Mouse (Mus musculus) layer of hippocampus, adult 2 months (tissue): ENCODE measurements at regions not wholly inside any gene's neighbourhood (a gene's known extent, or its start where the extent isn't known, plus 50 kb on each side); places are given as distances from the start of the nearest gene placed in this dataset.

ENCODE experiments used
- DNase-seq, 2 experiments: peaks; one replicate each; pipeline ENCODE4 v3.0.0; 2022; ENCODE audit warnings: low spot score in 2 of 2
- H3K27ac ChIP-seq: fragments of 200-600 bp; 2 replicates; pipeline ENCODE4 v1.8.1; 2022
- H3K4me3 ChIP-seq: fragments of 200-600 bp; 2 replicates; pipeline ENCODE4 v1.8.1; 2022; ENCODE audit warnings: mild to moderate bottlenecking
- CTCF ChIP-seq: fragments of 200-600 bp; conservative IDR thresholded peaks from 2 replicates; pipeline ENCODE4 v1.8.1; 2022; ENCODE audit warnings: antibody characterized with exemption, mild to moderate bottlenecking, moderate library complexity

- no peak overlapping the region for H3K27ac ChIP-seq
- H3K4me3 ChIP-seq = no peak overlapping the region
- TF ChIP-seq CTCF = no peak
- no peak for DNase-seq
These were observed 71.4 kb upstream of the Gypa start for GRCm38 (mm10) chr8:80422190-80422589.

GRCm38 (mm10) chr8:80416121-80416520 is 77.5 kb upstream of the Gypa start:
- no peak for DNase-seq
- Histone ChIP-seq H3K27ac (no peak overlapping the region), H3K4me3 (no peak overlapping the region)
- no peak for TF ChIP-seq CTCF

- no peak for TF ChIP-seq CTCF
- Histone ChIP-seq H3K4me3 (no peak overlapping the region), H3K27ac (no peak overlapping the region)
- no peak for DNase-seq
These were observed 93.9 kb upstream of the Gypa start for GRCm38 (mm10) chr8:80399594-80400207.

DNA sequence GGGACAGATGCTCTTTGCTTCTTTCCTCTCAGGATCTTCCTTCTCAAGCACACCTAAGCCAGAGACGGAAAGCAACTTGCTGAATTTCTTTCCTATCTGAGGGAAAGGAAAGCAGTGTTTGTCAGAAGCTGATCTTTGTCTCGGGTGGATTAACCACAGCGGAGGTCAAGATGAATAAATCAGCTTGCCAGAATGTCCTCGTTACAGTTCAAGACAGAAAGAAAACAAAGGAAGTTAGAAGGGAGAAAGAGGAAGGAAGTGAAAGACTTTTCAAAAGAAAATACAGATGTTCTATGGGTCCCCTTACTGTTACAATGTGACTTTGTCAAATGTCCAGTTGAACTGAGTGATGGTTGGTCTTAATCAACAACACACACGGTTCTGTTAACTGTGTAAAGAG is 98.6 kb upstream of the Gypa start:
- TF ChIP-seq CTCF = no peak
- no peak for DNase-seq
- no peak overlapping the region for H3K4me3 ChIP-seq
- H3K27ac ChIP-seq = no peak overlapping the region

DNA sequence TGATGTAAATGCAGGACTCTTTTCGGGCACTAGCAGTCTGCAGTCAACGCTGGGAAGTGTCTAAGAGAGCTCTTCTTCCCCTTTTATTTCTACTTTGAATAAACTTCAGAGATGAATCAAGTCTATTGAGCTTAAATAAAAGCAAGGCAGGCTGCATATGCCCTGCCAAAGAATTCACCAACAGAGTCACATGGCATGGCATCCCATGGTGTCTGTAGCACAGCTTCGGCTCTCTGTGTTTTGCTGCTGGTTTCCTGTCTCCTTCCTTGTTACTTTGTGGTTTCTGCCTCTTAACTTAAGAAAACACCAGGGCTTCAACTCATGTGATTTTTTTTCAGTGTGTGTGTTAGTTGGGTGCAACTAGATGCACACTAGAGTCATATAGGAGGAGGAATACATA is 100.5 kb upstream of the Gypa start:
- DNase-seq = no peak
- Histone ChIP-seq H3K27ac (no peak overlapping the region), H3K4me3 (no peak overlapping the region)
- TF ChIP-seq CTCF = no peak

- Histone ChIP-seq H3K27ac (no peak overlapping the region), H3K4me3 (no peak overlapping the region)
- no peak for DNase-seq
- TF ChIP-seq CTCF = no peak
These were observed 124.4 kb upstream of the Gypa start for GRCm38 (mm10) chr8:80369221-80369620.

DNA sequence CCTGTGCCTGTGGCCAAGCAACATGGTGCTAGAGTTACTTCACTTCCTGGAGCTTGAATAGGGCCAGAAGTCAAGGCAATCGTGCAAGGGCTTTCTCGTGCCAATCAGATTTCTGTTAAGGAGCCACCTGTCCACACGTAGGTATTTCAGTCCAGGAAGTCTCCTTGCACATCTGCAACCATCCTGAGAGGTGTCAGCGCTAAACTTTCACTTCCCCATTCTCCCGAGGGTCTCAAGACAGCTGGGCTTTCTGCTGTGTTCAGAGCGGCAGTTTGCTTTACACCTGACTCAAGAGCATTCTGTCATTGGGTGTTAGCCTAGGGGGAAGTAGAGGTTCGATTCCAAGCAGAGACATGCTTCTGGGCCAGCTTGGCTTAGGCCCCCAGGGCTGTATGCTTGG is 129.5 kb upstream of the Gypa start:
- H3K4me3 ChIP-seq = no peak overlapping the region
- no peak for TF ChIP-seq CTCF
- H3K27ac ChIP-seq = no peak overlapping the region
- DNase-seq = no peak

DNA sequence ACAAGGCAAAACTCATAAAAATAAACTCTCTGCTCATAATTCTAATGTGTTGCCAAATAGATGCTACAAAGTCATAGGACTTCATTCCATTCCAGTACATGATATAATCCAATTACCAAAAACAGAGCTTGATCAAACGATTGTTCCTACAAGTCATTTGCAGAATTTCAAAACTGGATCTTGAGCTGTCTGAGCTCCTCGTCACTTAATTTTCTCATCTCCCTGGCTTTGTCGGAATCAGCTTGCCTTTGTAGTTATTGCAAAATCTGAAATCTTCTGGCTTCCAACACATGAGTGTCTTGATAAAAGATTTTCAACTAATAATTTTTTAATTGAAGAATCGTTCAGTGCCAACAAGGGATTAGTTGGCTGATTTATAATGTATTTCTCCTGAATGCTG is 150.3 kb upstream of the Gypa start:
- DNase-seq = no peak
- Histone ChIP-seq H3K4me3 (no peak overlapping the region), H3K27ac (no peak overlapping the region)
- no peak for TF ChIP-seq CTCF

DNA sequence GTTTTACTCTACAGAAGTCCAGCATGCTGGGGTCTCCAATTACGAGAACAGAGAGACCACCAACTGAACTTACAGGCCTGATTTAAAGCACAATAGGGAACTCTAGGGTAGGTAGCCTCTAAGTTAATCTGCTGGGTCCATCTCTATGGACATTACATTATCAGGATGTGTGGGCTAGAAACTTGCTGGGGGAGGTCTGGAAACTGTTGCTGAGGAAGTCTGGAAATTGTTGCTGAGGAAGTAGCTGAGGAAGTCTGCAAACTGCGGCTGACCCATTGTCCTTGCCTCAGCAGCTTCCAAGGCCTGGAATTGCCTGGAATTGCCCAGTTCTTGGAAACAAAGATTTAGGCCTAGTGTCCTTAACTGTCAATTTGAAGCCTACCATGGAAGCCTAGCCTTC is 155.7 kb upstream of the Gypa start:
- no peak for TF ChIP-seq CTCF
- no peak for DNase-seq
- no peak overlapping the region for H3K4me3 ChIP-seq
- no peak overlapping the region for H3K27ac ChIP-seq

DNA sequence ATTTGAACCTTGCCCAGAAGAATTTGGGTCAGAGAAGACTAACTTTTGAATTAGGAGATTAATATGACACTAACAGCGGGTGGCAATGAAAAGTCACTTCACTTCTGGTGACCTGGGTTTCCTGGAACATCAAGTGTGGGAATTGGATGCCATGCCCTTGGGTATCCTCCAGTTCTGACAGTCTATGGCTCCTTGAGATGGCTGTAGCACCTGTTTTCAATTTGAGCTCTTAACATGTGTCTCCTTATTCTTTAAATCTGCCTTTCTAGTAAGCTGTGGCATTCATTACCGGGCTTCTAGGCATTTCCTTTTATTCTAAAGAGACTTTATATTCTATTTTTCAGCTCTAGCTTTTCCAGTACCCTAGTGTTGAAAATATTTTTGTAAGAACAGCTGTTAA is 164.9 kb upstream of the Gypa start:
- DNase-seq = no peak
- TF ChIP-seq CTCF = no peak
- no peak overlapping the region for H3K27ac ChIP-seq
- no peak overlapping the region for H3K4me3 ChIP-seq

GRCm38 (mm10) chr8:80325859-80326258 is 167.7 kb upstream of the Gypa start:
- Histone ChIP-seq H3K27ac (no peak overlapping the region), H3K4me3 (no peak overlapping the region)
- TF ChIP-seq CTCF = no peak
- no peak for DNase-seq

- peak in 1 of 2 experiments; percentile 7 for DNase-seq
- TF ChIP-seq CTCF = no peak
- no peak overlapping the region for H3K4me3 ChIP-seq
- no peak overlapping the region for H3K27ac ChIP-seq
These were observed 168.4 kb upstream of the Gypa start for GRCm38 (mm10) chr8:80325132-80325531.

DNA sequence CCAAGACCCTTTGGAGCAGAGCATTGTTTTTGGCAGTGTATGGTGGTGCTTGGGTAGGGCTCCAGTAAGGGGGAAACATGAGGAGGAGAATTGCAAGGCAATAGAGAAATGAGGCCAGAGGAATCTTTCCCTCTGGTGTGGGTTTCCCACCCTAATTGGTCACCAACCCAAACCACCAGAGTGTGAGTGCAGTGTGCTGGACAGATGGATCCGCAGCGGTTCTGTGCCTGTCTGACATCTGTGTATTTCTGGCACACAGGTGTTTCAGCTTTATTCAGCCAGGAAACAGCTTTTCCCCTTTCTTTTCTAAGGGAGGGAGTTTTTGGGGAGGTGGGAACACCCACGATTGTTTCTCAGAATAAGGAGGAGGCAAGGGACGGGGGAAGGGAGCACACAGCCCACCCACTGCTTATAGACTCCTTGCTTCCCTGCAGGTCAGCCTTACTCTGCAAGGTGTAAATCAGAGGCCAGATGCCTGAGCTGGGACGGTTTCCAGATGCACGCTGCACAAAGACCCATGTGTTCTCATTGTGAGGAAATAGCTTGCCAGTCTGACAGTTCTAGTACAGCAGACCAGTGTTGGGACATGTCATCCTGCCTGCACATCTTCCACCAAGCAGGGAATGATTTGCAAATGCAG is 175.2 kb upstream of the Gypa start:
- no peak for TF ChIP-seq CTCF
- Histone ChIP-seq H3K4me3 (no peak overlapping the region), H3K27ac (no peak overlapping the region)
- DNase-seq = no peak

DNA sequence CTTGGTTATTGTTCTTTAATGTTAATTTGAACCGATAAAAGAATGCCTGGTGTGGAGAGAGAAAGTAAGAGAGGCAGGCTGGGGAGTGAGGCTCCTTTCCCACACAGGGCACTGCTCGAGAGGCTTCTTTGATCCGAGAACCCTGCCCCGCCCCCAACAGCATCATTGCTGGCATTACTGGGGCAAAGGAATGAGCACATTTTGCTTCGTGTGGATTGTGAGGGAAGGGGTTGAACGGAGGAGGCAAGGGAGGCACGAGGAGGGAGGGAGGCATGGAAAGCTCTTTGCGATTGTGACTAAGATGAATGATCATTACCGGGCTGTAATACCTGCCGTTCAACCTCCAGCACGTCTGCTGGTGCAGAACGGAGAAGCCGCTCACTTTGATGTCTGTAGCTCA is 178.2 kb upstream of the Gypa start:
- peak overlapping the region; percentile 47 for H3K4me3 ChIP-seq
- peak; percentile 7 to 38 for DNase-seq
- H3K27ac ChIP-seq = no peak overlapping the region
- no peak for TF ChIP-seq CTCF
